Mouse (Mus musculus): Measurements from ENCODE around the gene Zfp629. TPM values are rescaled to one million over a fixed set of nuclear protein-coding genes. Genes with fewer than 3 reads are reported as not detected.
A peak's percentile ranks its signal among the peaks of the same experiment; 100 is the strongest.
"Not testable (repeated sequence)": the region's sequence is repeated elsewhere in the genome, so short reads cannot be mapped to it uniquely, and the experiment has no call there.

Zfp629 gene
- total RNA-seq (2021), result 10 to 100 TPM; 19.7 to 20.6 TPM
- long read RNA-seq, experiment 1, partial matches to known transcripts, result 0 of 6 reads
- long read RNA-seq, experiment 1, other reads (novel, unspliced or antisense), result 6 of 6 reads
- long read RNA-seq, experiment 2, partial matches to known transcripts, result 0 of 2 reads
- long read RNA-seq, experiment 2, other reads (novel, unspliced or antisense), result 2 of 2 reads

DNA sequence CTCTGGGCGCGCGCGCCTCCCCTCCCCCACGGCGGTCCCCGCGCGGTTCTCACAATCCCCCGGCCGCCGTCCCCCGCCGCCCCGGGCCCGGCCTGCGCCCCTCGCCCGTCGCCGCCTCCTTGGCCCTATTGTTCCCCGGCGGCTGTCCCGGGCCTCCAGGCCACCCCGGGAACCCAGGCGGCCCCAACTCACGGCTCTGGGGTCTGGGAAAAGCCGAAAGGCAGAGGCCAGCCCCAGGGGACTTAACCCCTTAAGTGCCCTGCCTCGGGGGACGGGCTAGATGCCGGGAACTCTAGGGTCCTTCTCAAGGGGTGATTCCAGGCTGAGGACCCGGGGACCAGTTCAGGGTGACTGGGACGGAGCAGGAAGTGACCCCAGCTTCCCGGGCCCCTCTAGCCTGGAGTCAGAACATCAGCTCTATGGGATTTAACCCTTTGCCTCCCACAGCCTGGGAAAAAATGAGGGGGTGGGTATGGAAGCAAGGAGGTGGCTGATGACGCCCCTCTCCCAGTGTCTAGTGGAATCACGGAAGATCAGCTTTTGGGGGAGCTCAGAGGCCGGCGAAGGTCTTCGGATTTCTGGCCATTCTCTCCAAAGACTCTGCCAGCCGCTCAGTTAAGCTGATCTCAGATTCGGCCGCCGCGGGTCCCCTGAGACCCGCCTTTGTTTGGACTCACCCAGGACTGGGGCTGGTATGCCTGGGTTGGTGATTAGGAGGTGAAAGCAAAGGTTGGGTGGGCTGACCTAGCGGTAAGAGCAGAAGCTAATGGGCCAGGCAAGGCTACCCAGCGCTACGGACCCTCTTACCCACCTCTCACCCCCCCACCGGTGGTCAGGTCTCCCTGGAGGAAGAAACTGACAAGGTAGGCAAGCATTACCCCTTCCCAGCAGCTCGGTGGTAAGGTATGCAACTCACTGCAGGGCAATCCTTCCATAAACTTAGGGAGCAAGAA, at the start of gene Zfp629:
Gene Zfp629 (minus strand): TSS at position 907 of the 953 bp plus-strand sequence.
- DNase-seq, result peak; percentile 70 to 81

DNA sequence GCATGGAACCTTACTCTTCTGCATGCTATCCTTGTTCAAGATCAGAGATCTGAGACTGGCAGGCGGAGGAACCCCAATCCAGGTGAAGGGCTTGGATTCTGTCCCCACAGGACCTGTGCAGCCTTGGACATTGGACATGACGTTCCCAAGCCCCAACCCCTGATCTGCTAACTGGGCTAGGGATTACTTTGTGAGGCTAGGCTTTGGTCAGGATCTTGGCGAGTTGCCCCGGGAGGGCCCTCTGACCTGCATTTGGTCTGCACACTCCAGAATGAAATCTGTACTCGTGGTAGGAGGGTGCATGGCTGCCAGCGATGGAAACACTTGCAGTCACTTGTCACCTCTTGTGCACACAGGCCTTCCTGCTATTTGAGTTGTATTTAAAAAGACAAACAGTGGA, 47.3 kb upstream of the Zfp629 start:
- no peak for DNase-seq

DNA sequence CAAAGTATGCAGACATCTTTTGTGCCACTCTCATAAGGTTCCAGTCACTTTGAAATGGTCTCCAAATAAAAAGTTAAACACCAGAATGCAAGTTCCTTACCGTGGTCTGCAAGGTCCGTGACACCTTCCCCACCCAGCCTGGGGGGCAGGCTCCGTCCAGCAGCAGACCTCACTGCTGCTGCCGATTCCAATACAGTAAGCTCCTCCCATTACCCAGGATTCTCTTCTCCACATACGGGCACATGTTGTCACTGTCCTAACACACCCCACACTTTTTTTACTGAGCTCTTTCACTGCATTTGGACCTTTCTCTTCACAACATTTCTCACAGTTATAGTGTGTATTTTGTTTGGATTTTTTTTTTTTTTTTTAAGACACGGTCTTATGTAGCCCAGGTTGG, 46.2 kb upstream of the Zfp629 start:
- DNase-seq, result no peak

DNA sequence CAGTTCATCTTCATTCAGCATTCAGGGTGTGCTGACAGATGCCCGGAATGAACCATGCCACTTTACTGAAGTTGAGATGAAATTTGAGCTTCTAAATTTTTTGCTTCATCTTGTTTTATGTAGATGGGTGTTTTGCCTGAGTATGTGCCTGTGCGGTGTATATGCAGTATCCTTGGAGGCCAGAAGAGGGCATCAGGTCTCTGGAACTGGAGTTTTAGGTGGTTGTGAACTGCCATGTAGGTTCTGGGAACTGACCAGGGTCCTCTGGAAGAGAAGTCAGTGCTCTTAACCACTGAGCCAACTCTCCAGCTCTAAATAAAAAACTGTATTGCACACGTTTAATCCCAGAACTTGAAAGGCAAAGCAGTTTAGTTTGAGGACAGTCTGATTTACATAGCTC, 45.3 kb upstream of the Zfp629 start:
- DNase-seq, result no peak

DNA sequence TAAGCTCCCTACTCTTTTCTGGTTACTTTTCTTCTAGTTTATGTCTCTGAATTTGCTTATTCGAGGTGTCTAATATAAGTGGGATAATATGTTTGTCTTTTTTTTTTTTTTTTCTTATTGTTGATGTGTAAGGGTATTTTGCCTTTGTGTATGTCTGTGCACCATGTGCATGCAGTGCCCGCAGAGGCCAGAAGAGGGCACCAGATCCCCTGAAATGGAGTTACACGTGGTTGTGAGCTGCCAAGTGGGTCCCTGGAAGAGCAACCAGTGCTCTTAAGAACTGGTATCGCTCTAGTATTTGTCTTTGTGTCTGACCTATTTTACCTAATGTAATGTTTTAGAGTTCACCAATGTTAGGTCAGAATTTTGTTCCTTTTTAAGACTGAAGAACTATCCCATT, 41.3 kb upstream of the Zfp629 start:
- DNase-seq, result peak; percentile 81 to 84

DNA sequence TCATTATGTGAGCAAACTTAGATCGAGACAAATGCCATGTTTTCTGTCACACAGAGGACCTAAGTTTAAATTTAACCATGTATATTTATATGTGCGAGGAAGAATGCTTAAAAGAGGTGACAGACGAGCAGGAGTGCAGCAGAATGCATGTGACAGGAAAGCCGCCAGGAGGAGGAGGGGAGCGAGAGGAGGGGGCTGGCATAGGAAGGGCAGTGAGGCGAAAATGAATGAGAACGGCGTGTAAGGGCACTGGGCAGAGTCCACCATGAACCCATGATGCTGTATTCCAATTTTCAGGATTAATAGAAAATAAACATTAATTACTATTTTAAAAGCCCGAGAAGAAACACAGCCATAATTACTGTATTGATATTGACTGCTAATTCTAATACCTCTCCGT, 38.7 kb upstream of the Zfp629 start:
- no peak for DNase-seq

DNA sequence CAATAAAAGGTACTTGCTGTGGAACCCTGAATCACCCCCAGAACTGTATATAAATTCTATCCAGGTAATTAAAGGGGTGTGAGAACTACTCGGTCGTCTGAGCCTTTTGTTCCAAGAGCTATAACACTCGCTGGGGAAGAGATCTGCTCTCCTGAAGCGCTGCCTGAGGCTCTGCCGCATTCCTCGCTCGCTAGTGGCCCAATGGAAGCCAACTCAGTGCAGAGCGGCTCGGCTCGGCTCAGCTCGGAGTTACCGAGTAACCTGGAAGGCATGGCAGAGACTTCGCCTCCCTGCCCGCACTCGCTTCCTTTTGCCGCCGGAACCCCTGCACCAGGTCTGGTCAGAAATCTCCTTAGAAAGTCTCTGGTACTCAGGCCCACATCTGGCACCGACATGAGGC, 36.5 kb upstream of the Zfp629 start:
- no peak for DNase-seq

DNA sequence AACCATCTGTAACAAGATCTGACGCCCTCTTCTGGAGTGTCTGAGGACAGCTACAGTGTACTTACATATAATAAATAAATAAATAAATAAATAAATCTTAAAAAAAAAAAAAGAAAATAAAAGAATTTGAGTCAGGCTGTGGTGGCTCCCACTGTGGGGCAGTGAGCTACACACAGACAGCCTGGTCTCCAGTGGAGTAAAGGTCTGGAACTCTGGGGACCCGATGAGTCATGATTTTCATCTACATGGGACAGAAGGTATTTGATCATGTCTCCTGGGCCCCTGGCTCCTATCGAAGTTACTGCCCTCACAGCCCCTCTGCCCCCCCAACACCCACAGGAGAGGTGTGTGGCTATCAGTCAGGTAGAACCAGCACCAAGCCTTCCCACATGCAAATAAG, 36.0 kb upstream of the Zfp629 start:
- DNase-seq, result no peak

DNA sequence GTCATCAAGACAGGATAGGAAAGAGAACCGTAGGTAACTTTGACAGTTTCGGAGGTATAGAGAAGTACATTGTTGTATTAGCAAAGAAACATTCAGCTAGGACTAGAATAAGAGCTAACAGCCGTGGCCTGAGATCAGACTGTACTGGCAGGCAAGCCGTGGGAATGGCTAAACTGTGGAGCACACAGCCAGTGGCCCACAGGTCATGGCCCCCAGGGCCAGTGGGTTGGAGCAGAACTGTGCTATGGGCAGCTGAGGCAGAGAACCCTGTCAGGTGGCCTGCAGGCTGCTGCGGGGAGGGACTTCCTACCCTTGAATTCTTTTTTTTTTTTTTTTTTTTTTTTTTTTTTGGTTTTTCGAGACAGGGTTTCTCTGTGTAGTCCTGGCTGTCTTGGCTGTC, 33.6 kb upstream of the Zfp629 start:
- DNase-seq, result no peak

DNA sequence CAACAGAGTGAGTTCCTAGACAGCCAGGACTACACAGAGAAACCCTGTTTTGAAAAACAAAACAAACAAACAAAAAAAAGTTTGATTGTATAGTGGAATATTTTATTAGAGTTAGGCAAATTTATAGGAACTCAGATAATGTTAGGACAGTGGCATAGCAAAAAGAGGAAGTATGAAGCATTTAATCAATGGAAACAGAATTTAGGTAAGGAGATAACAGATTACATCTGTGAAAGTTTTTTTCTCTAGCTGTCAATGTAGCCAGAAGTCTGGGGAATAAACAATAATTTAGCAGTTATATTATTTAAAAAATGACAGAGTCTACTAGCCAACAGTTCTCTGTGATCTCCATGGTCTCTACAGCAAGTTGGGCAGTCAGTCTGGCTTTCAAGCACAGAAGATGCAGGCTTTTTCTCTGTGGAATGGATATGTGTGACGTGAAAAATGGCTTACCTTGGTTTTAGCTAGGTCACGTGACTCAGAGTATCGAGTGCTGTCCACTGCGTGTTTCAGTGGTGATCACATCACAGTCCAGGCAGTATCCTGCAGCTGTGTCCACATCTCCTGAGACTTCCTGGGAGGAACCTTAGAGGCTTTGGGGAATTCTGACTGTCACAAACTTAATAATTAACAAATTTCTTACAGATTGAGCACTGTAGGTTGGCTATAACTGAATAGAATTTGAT, 33.1 kb upstream of the Zfp629 start:
- no peak for DNase-seq

DNA sequence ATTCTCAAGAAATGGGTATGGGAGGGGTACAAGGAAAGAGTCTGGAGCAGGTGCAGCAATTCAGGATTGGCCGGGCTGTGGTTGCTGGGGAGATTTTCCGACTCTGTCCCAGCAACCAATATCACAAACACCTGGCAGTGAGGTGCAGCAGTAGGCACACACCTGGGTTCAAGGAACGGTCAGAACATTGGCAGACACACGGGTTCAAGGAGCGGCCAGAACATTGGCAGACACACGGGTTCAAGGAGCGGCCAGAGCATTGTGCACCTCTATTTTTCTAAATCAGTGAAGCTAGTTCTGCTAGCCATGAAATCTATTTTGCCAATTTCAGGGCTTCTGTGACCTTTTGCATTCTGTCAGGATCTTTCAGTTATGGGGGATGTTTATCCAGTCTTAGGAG, 32.0 kb upstream of the Zfp629 start:
- DNase-seq, result not testable (repeated sequence)

DNA sequence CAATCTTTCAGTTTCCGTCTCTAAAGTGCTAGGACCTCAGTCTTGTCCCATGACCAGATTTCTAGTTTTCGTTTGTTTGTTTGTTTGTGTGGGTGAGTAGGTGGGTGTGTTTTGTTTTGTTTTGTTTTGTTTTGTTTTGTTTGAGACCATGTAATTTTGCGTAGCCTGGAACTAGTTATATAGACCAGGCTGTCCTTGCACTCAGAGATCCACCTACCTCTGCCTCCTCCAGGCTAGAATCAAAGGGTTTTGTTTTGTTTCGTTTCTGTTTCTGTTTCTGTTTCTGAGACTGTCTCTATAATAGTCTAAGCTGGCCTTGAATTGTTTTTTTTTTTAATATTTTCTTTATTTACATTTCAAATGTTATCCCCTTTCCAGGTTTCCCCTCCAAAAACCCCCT, 30.8 kb upstream of the Zfp629 start:
- DNase-seq, result no peak

DNA sequence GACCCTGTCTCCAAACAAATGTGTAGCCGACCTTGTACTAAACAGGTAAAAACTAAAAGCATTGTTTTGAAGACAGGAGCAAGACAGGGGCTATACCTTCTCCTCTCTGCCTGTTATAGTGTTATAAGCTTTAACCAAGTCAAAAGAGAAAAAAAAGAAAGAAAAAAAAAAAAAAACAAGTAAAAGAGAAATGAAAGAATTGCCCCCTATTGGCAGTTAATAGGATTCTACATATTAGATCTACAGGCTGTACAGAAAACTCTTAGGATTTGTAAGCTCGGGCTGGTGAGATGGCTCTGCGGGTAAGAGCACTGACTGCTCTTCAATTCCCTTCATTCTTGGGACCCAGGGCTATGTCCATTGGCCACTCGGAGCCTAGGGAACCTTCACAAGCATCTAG, 26.7 kb upstream of the Zfp629 start:
- DNase-seq, result no peak

DNA sequence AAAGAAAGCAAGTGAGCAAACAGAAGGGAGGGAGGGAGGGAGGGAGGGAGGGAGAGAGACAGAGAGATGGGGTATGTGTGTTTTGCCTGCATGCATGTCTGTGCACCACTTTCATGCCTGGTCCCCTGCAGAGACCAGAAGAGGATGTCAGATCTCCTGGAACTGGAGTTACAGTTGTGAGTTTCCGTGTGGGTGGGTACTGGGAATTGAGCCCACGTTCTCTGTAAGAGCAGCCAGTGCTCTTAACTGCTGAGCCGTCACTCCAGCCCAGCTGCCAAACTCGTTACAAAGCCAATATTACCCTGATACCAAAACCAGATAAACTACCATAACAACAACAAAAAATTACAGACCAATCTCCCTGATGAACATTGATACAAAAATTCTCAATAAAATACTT, 25.7 kb upstream of the Zfp629 start:
- DNase-seq, result no peak

DNA sequence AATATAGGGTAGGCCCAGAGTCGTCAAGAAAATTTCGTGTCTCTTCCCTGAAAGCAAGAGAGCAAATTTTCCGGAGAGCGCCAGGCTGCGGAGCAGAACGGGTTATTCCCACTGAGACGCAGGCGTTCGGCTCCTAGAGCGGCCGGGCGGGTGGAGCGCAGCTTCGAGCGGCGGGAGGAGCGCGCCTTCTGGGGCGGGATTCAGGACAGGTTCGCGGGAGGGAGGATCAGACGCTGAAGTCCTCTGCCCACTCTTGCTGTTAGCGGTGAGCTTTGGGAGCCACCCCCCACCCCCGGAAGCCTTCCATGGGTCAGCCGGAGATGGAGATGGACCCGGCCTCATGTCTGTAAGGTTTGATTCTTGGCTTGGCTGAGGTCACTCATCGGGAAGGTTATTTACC, 21.4 kb upstream of the Zfp629 start:
- DNase-seq, result peak; percentile 89 to 92

DNA sequence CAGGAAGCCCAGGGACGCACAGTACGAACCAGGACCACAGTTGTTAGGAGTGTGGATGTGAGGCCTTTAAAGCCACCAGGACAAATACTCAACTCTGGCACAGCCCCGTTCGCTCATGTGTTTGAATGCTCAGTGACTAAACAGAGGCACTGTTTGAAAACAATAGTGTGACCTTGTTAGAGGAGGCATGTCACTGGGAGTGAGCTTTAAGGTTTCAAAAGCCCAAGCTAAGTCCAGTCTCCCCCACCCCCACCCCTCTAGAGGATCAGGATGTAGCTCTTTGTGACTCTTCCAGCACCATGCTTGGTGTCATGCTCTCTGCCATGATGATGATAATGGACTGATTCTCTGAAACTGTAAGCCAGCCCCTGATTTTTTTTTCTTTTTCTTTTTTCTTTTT, 15.8 kb upstream of the Zfp629 start:
- no peak for DNase-seq

DNA sequence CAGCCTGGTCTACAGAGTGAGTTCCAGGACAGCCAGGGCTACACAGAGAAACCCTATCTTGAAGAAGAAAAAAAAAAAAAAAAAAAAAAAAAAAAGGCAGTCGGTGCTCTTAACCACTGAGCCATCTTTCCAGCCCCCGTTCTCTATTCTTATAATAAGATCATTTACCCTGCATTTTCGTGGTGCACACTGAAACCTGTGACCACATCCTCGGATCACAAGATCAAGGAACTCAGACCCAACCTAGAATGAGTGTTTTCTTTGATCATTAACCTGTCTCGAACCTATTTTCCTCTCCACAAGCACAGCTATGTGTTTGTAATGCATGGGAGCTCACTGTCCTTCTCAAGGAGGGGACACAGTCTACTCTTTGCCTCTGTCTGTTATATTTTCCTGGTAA, 13.0 kb upstream of the Zfp629 start:
- no peak for DNase-seq

DNA sequence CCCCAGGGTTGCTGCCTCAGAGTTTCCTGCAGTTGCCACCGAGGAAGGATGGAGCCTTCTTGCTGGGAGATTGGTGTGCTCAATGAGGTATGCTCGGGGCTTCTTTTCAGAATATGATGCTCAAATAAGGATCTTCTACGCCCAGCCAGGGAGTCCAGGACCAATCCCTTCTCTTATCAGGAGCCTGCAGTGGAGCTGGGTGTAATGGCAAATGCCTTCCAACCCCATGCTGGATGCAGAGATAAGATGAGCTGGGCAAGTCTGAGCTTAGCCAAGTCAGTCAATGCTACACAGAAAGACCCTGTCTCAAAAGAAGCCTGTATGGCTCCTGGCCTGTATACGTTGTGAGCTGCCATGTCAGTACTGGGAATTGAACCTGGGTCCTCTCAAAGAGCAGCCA, 10.9 kb upstream of the Zfp629 start:
- DNase-seq, result no peak

DNA sequence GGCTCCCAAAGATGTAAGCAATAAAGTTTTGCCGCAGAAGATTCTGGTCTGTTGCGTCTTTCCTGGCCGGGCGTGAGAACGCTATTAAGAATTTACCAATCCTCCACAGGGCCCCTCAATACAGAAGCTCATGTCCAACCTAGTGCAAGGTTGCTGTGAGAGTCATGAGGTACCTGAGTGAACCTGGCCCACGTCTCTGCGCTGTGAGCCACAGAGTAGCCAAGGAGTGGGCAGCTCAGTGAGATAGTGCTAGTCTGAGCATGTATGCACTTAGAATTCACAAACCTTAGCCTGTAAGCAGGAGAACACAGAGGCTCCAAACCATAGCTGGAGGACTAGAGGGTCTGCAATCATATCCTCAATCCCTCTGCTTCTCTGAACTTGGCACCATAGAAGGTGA, 10.4 kb upstream of the Zfp629 start:
- DNase-seq, result no peak

DNA sequence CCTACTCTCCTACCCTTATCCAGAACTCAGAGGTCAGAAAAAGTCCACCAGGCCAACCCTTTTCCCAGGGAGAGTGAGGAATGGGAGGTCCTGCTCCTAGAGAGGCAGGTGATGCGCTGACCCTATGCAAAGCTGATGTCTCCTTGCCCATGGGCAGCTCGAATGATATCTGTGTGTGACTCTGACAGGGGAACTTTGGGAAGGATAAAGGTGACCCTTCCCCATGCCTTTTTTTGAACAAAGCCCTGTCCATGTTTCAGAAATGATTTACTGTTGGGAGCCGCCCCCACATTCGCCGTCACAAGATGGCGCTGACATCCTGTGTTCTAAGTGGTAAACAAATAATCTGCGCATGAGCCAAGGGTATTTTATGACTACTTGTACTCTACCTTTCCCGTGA, 2.8 kb upstream of the Zfp629 start:
- DNase-seq, result not testable (repeated sequence)

DNA sequence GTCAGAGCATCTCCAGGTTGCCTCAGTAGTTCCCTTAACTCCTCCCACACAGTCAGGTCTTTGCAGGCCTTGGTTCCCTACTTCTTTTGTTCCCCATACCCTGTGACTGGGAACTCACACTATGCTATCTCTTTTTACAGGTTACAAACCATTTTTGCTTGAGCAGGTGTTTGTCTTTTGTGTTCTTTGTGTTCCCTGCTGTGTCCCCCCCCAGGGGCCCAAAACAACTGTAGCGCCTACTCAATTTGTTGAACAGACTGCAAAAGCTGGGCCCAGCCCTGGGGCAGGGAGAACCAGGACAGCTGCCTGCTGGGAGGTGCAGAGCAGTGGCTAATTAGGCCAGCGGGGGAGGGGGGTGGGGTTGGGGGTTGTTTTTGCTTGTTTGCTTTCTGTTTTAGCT, 2.4 kb upstream of the Zfp629 start:
- no peak for DNase-seq

DNA sequence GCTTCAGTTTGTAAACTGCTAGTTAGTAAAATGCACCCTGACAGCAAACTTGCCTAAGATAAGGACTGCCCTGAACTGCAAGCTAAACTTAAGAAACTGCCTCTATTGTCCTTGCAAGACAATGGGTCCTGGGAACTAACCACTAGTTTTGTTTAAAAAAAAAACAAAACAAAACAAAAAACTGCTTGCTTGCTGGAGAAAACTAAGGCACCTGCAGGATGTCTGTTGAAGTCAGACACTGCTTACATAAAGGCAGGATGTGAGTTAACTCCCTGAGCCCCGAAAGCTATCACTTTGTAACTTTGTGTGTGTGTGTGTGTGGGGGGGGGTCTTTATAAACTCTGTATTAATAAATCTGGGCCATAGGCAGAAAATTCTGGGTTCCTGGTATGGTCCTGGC, 1.3 kb upstream of the Zfp629 start:
- DNase-seq, result no peak

DNA sequence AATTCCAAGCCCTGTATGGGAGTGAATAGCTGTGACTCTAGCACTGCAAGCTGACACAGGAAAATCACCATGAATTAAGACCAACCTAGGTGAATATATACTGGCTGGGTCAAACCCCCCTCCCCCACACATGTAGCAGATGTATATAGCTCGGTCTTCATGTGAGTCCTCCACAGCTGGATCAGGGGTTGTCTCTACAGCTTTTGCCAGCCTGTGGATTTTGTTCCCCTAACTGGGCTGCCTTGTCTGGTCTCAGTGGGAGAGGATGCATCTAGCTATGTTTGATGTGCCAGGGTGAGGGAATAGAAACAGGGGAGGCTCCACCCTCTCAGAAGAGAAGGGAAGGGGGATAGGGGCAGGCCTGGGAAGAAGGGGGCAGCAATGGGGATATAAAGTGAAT, 739 bp upstream of the Zfp629 start:
- no peak for DNase-seq

All from adrenal gland, postnatal 36 days (tissue).